Mouse (Mus musculus) stomach, postnatal 0 days (tissue): ENCODE results near the gene Kif26a.

Experiments used
- CTCF ChIP-seq: IDR thresholded peaks from 2 replicates; pipeline ENCODE4 v1.5.1; 2016; ENCODE audit warnings: antibody characterized with exemption, low read depth, mild to moderate bottlenecking, moderate library complexity
- EP300 ChIP-seq: optimal IDR thresholded peaks from 2 replicates; pipeline ENCODE3; 2016; ENCODE audit warnings: antibody characterized with exemption

- TF ChIP-seq CTCF (no peak), EP300 (no peak)
These were observed 37.7 kb downstream of the Kif26a start for GRCm38 (mm10) chr12:112183675-112184074.
